Mouse (Mus musculus): ENCODE data around the gene Serpinb1b. TPM values are rescaled to one million over a fixed set of nuclear protein-coding genes. Genes with fewer than 3 reads are reported as not detected.

The Serpinb1b gene
- polyA plus RNA-seq, 1 experiment from 2014 or later = not detected

GRCm38 (mm10) chr13:33141435-33141834, 63.1 kb downstream of the Serpinb1b start:
- no peaks in the 10 kb centered on the region for H3K4me1 ChIP-seq (replicated peaks; ENCODE audit: control insufficient read depth, insufficient read depth, low read length)
- no peak overlapping the region for H3K27ac ChIP-seq (ENCODE audit: low read depth)
- DNase-seq (ENCODE audit: low spot score) (no peak), ATAC-seq (replicated peaks; ENCODE audit: low FRiP score, low TSS enrichment, low read depth) (no peak)
- no peak overlapping the region for H3K9ac ChIP-seq (ENCODE audit: low read length)
- H3K4me2 ChIP-seq (ENCODE audit: low read length) = no peak overlapping the region
- H3K4me3 ChIP-seq (ENCODE audit: low read depth, low read length) = no peak overlapping the region
- no peaks in the 10 kb centered on the region for H3K9me3 ChIP-seq (ENCODE audit: control insufficient read depth, low read length)
- 60% methylated on average over 3 of the region's 3 CpGs for WGBS
- no peaks in the 10 kb centered on the region for H3K36me3 ChIP-seq (ENCODE audit: control insufficient read depth, insufficient read depth, low read length)
- no peaks in the 10 kb centered on the region for H3K27me3 ChIP-seq (replicated peaks; ENCODE audit: control insufficient read depth, insufficient read depth, low read length)

Other genes starting within 250 kb of the Serpinb1b start
- gene Serpinb1a, start 227.4 kb upstream of the Serpinb1b start, polyA plus RNA-seq (2014; fragmentation: Nextera tagmentation; extraction: Ambion mirVana) = 62.5 and 81.2 TPM in 2 replicates
- not detected in 2 replicates for gene Serpinb1c, start 180.4 kb upstream of the Serpinb1b start, polyA plus RNA-seq (2014; fragmentation: Nextera tagmentation; extraction: Ambion mirVana)
- 3.9 and 4.6 TPM in 2 replicates for gene Serpinb6b, start 113.4 kb upstream of the Serpinb1b start, polyA plus RNA-seq (2014; fragmentation: Nextera tagmentation; extraction: Ambion mirVana)
- 10.8 and 12.5 TPM in 2 replicates for gene Serpinb9, start 75.3 kb upstream of the Serpinb1b start, polyA plus RNA-seq (2014; fragmentation: Nextera tagmentation; extraction: Ambion mirVana)
- gene Serpinb9b, start 51.2 kb upstream of the Serpinb1b start, polyA plus RNA-seq (2014; fragmentation: Nextera tagmentation; extraction: Ambion mirVana) = 0.12 and 0.17 TPM in 2 replicates
- not detected in 2 replicates for gene Serpinb9c, start 81.2 kb downstream of the Serpinb1b start, polyA plus RNA-seq (2014; fragmentation: Nextera tagmentation; extraction: Ambion mirVana)
- not detected in 2 replicates for gene Serpinb9d, start 114.4 kb downstream of the Serpinb1b start, polyA plus RNA-seq (2014; fragmentation: Nextera tagmentation; extraction: Ambion mirVana)
- not detected in 2 replicates for gene Serpinb9e, start 171.0 kb downstream of the Serpinb1b start, polyA plus RNA-seq (2014; fragmentation: Nextera tagmentation; extraction: Ambion mirVana)
- not detected in 2 replicates for gene Serpinb9f, start 245.5 kb downstream of the Serpinb1b start, polyA plus RNA-seq (2014; fragmentation: Nextera tagmentation; extraction: Ambion mirVana)

Data from intestine, embryonic 14.5 days (tissue).